In genomic region chr4:124595929-124596328, GRCm38 (mm10) we compare ENCODE assay signal across 34 mouse cellular contexts. TPM values are rescaled to one million over a fixed set of nuclear protein-coding genes. Genes with fewer than 3 reads are reported as not detected.
"Had no signal": no experiment of that assay in that cellular context is flagged by ENCODE, and none has a peak within 500 bp of the region (broad histone marks: within the 10 kb centered on the region; RNA-seq: fewer than 3 reads in every experiment).

No protein-coding gene starts in this region.

- H3K4me1 ChIP-seq: heart, embryonic 15.5 days; limb, embryonic 10.5 days; limb, embryonic 12.5 days had no signal

- H3K9ac ChIP-seq: heart, embryonic 13.5 days; heart, embryonic 15.5 days; hindbrain, embryonic 13.5 days; hindbrain, embryonic 15.5 days; kidney, embryonic 15.5 days; limb, embryonic 12.5 days had no signal

- H3K4me3 ChIP-seq: heart, adult 2 months; heart, embryonic 13.5 days; heart, embryonic 15.5 days; hindbrain, embryonic 13.5 days; hindbrain, embryonic 15.5 days; kidney, embryonic 15.5 days; left cerebral cortex, adult 2 months; limb, embryonic 10.5 days; limb, embryonic 12.5 days; liver, embryonic 13.5 days had no signal

- H3K27ac ChIP-seq: heart, adult 2 months; heart, embryonic 13.5 days; heart, embryonic 15.5 days; hindbrain, embryonic 13.5 days; hindbrain, embryonic 15.5 days; hindbrain, postnatal 0 days; kidney, embryonic 15.5 days; kidney, postnatal 0 days; limb, embryonic 10.5 days; limb, embryonic 12.5 days; liver, embryonic 13.5 days had no signal

- H3K36me3 ChIP-seq: heart, embryonic 13.5 days; heart, embryonic 15.5 days; hindbrain, embryonic 13.5 days; hindbrain, embryonic 15.5 days; kidney, embryonic 15.5 days; limb, embryonic 10.5 days; limb, embryonic 12.5 days; liver, embryonic 13.5 days had no signal

- H3K4me2 ChIP-seq: heart, embryonic 11.5 days; heart, embryonic 13.5 days; heart, embryonic 15.5 days; hindbrain, embryonic 15.5 days; kidney, embryonic 15.5 days; limb, embryonic 12.5 days; liver, embryonic 11.5 days had no signal

- DNase-seq: gastrocnemius, postnatal 14 days; gastrocnemius, postnatal 36 days; heart, adult 11 months; heart, adult 2 months; heart, postnatal 14 days; heart, postnatal 36 days; kidney, adult 11 months; kidney, adult 2 months; kidney, adult 9 months; kidney, postnatal 14 days; kidney, postnatal 4 days; layer of hippocampus, adult 9-11 months; liver; liver, embryonic 13.5 days had no signal

- ATAC-seq: hindbrain, postnatal 0 days; intestine, embryonic 16.5 days had no signal

- H3K9me3 ChIP-seq: heart, embryonic 13.5 days; heart, embryonic 15.5 days; hindbrain, embryonic 13.5 days; hindbrain, embryonic 15.5 days; kidney, embryonic 15.5 days; limb, embryonic 10.5 days; limb, embryonic 12.5 days; liver, embryonic 13.5 days had no signal

RNA-seq across cellular contexts. Expression of gene 3100002H09Rik, which starts 14.7 kb away (rescaled TPM):
- total RNA-seq: gastrocnemius, adult 18-20 months; gastrocnemius, adult 8-10 months; gastrocnemius, postnatal 14 days; gastrocnemius, postnatal 36 days; heart, adult 2 months; heart, postnatal 14 days; heart, postnatal 36 days; hematopoietic stem cell, adult 5-6 weeks had no signal
- polyA plus RNA-seq: gonadal fat pad, adult 2 months; heart, adult 2 months; heart, embryonic 11.5 days; heart, postnatal 0 days; hindbrain, embryonic 13.5 days; intestine, embryonic 14.5 days; intestine, embryonic 16.5 days; kidney, adult 2 months; kidney, embryonic 15.5 days; kidney, postnatal 0 days; limb, embryonic 10.5 days; limb, embryonic 12.5 days; limb, embryonic 14.5 days; liver, embryonic 11.5 days; liver, embryonic 13.5 days had no signal
